Mouse (Mus musculus): ENCODE data around the gene Impad1. TPM values are rescaled to one million over a fixed set of nuclear protein-coding genes. Genes with fewer than 3 reads are reported as not detected.

Gene Impad1
- 26.5 and 30.5 TPM in 2 replicates for polyA plus RNA-seq (2012; rRNA removed)
- polyA plus RNA-seq (2014; fragmentation: Nextera tagmentation; extraction: Ambion mirVana): 49.8 and 51.4 TPM in 2 replicates

DNA sequence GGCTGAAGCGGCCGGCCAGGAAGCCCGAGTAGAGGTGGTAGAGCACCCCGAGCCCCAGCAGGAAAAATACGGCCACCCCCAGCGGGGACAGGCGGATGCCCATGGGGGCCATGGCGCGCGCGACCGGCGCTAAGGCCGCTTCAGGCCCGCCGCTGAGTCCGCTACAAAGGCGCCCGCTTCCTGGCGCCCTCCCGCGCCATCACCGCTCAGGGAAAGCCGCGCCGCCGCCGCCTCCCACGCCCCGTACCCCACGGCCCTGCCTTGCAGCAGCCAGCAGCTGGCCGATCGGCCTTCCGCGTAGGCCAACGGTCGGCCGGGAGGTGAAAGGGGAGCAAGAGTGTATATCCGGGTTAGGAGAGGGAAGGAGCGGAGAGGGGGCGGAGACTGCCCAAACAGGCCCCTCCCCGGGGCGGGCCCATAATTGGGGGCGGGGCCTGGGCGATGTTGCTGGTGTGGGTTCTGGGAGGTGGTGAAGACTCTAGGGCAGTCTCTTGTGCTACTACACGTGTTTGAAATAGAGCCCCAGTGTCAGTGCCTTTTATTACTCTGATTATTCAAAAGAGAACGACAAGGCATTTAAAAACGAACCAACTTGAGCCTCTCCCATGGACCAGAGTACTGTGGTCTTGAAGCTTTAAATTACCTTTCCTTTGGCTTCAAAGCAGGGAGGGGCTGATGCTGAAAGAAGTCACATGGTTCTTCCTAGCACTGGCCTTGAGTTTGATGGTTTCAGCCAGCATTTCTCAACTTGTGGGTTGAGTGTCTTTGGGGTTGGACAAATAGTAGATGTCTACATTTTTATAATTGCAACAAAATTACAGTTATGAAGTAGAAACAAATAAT, at the start of gene Impad1:
TSS of gene Impad1 (minus strand) at position 364 of the 843 bp plus-strand sequence.
- ATAC-seq (ENCODE audit: low FRiP score, low read depth) (peak; percentile 92), DNase-seq (ENCODE audit: low spot score) (peak; percentile 83)
- Histone ChIP-seq H3K4me1 (ENCODE audit: control insufficient read depth, insufficient read depth, low read length) (peaks cover 12% of the 10 kb centered on the region; the same call in 1 of the 2 replicates), H3K4me2 (replicated peaks; ENCODE audit: low read depth, low read length, severe bottlenecking) (peak within 1 kb of the TSS; percentile 74), H3K27ac (replicated peaks; ENCODE audit: low read depth, low read length) (peak within 1 kb of the TSS; percentile 78), H3K27me3 (ENCODE audit: control insufficient read depth, insufficient read depth, low read length) (no peaks in the 10 kb centered on the region), H3K36me3 (ENCODE audit: control insufficient read depth, insufficient read depth, low read length) (0 out of 2 replicates have a peak, but pooled peaks cover 4% of the 10 kb centered on the region), H3K4me3 (replicated peaks; ENCODE audit: low read length) (peak within 1 kb of the TSS; percentile 96), H3K9me3 (ENCODE audit: control insufficient read depth, low read length) (0 out of 2 replicates have a peak, but pooled peaks cover 3% of the 10 kb centered on the region), H3K9ac (ENCODE audit: low read depth, low read length, severe bottlenecking) (peak within 1 kb of the TSS; percentile 95)
- TF ChIP-seq POLR2A (IDR thresholded peaks at IDR 0.05; ENCODE audit: borderline replicate concordance, extremely low read depth, insufficient read depth, insufficient read length): peak; percentile 49; the same call in 1 of the 2 replicates
- WGBS: under 1% methylated on average over 35 of the region's 48 CpGs

DNA sequence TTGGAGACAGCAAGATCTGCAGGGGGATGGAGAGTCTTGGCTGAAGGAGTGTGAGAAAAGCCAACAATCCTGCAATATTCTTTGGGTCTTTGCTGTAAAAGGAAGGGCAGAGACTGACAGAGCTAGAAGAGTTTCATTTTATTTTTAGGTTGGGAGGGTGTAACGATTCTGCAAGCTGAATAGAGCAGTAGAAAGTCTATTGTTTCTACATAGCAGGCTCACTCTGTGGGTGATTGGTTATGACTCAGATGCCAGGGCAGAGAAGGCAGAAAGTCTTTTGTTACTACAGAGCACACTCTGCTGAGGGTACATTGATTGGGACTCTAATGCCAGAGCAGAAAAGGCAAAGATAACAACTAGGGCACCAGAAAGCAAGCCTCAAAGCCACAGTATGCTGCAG, 47.0 kb upstream of the Impad1 start:
- no peaks in the 10 kb centered on the region for H3K36me3 ChIP-seq (ENCODE audit: control insufficient read depth, insufficient read depth, low read length)
- TF ChIP-seq POLR2A (IDR thresholded peaks at IDR 0.05; ENCODE audit: borderline replicate concordance, extremely low read depth, insufficient read depth, insufficient read length): no peak
- no peaks in the 10 kb centered on the region for H3K27me3 ChIP-seq (ENCODE audit: control insufficient read depth, insufficient read depth, low read length)
- ATAC-seq (ENCODE audit: low FRiP score, low read depth): no peak
- H3K4me1 ChIP-seq (ENCODE audit: control insufficient read depth, insufficient read depth, low read length): no peaks in the 10 kb centered on the region
- H3K27ac ChIP-seq (replicated peaks; ENCODE audit: low read depth, low read length): no peak overlapping the region
- no peak for DNase-seq (ENCODE audit: low spot score)
- no peak overlapping the region for H3K4me2 ChIP-seq (replicated peaks; ENCODE audit: low read depth, low read length, severe bottlenecking)
- no peaks in the 10 kb centered on the region for H3K9me3 ChIP-seq (ENCODE audit: control insufficient read depth, low read length)
- no peak overlapping the region for H3K9ac ChIP-seq (ENCODE audit: low read depth, low read length, severe bottlenecking)
- 69% methylated on average over 1 of the region's 1 CpGs for WGBS
- H3K4me3 ChIP-seq (replicated peaks; ENCODE audit: low read length): no peak overlapping the region

DNA sequence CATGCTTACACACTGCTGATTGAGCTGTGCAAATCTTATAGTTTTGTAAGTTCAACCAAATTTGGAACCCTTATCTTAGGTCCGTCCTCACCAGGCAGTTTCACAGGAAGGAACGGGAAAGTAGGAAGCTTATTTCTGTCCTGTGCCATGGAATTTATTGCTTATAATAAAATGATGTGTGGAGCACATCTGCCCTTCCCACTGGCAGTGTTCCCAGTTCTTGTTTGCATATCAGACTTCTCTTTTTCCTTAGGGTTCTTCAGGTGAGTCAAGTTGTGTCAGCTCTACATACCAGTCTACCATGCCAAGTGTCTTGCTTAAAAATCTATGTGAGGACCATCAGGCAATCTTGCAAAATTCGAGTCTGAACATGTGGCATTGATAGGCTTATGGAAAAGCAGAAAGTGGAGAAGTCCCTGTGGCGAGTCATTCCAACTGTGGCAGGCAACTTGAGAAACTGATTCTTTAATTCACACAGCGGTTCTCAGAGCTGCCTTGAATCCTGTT, 40.7 kb upstream of the Impad1 start:
- H3K27me3 ChIP-seq (ENCODE audit: control insufficient read depth, insufficient read depth, low read length): no peaks in the 10 kb centered on the region
- no peak overlapping the region for H3K4me2 ChIP-seq (replicated peaks; ENCODE audit: low read depth, low read length, severe bottlenecking)
- H3K9ac ChIP-seq (ENCODE audit: low read depth, low read length, severe bottlenecking): no peak overlapping the region
- H3K9me3 ChIP-seq (ENCODE audit: control insufficient read depth, low read length): no peaks in the 10 kb centered on the region
- no peaks in the 10 kb centered on the region for H3K36me3 ChIP-seq (ENCODE audit: control insufficient read depth, insufficient read depth, low read length)
- H3K27ac ChIP-seq (replicated peaks; ENCODE audit: low read depth, low read length): no peak overlapping the region
- DNase-seq (ENCODE audit: low spot score) (no peak), ATAC-seq (ENCODE audit: low FRiP score, low read depth) (no peak)
- TF ChIP-seq POLR2A (IDR thresholded peaks at IDR 0.05; ENCODE audit: borderline replicate concordance, extremely low read depth, insufficient read depth, insufficient read length): no peak
- no peak overlapping the region for H3K4me3 ChIP-seq (replicated peaks; ENCODE audit: low read length)
- H3K4me1 ChIP-seq (ENCODE audit: control insufficient read depth, insufficient read depth, low read length): no peaks in the 10 kb centered on the region
- WGBS: 55% methylated on average over 5 of the region's 5 CpGs

DNA sequence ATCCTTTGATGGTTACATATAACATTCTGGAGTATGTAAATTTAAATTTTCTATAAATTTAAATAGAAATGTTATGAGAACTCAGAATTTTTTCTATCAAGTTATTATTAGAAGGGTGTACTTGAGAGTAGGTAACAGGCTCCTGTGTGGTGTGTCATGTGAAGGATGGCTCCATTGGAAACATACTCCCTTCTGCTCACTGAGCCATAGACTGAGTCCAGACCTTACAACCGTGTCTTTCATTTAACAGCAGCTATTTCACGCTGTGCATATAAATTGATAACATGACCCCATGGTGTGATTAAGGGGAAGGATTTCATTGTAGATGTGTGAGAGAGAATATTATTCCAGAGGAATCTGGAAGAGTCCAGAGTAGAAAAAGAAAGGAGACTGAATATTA, 35.0 kb upstream of the Impad1 start:
- whole genome bisulfite sequencing: 50% methylated on average over 2 of the region's 2 CpGs
- no peaks in the 10 kb centered on the region for H3K36me3 ChIP-seq (ENCODE audit: control insufficient read depth, insufficient read depth, low read length)
- no peaks in the 10 kb centered on the region for H3K9me3 ChIP-seq (ENCODE audit: control insufficient read depth, low read length)

DNA sequence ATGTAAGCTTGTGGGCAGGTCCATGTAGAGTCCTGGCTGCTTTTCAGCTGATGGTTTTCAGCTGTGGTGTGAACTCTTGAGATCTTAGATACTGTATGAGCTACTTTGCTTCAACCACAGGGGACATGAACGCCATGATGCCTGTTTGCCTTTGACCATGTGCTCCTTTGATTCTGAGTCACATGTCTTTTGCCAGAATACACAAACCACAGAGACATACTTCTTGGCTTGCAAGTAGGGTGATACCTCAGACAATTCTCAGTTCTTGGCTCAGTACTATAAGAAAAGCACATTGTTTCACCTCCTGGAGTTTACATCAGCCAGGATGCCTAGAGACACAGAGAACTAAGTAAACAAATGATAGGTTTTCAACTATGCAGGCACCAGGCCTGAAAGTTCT, 29.0 kb upstream of the Impad1 start:
- Histone ChIP-seq H3K27me3 (ENCODE audit: control insufficient read depth, insufficient read depth, low read length) (no peaks in the 10 kb centered on the region), H3K36me3 (ENCODE audit: control insufficient read depth, insufficient read depth, low read length) (no peaks in the 10 kb centered on the region), H3K4me3 (replicated peaks; ENCODE audit: low read length) (no peak overlapping the region), H3K9ac (ENCODE audit: low read depth, low read length, severe bottlenecking) (no peak overlapping the region), H3K9me3 (ENCODE audit: control insufficient read depth, low read length) (no peaks in the 10 kb centered on the region), H3K4me1 (ENCODE audit: control insufficient read depth, insufficient read depth, low read length) (no peaks in the 10 kb centered on the region), H3K4me2 (replicated peaks; ENCODE audit: low read depth, low read length, severe bottlenecking) (no peak overlapping the region), H3K27ac (replicated peaks; ENCODE audit: low read depth, low read length) (no peak overlapping the region)
- no peak for TF ChIP-seq POLR2A (IDR thresholded peaks at IDR 0.05; ENCODE audit: borderline replicate concordance, extremely low read depth, insufficient read depth, insufficient read length)
- DNase-seq (ENCODE audit: low spot score) (peak; percentile 37), ATAC-seq (ENCODE audit: low FRiP score, low read depth) (no peak)
- WGBS: 78% methylated on average over 1 of the region's 1 CpGs

More for the DNA sequence above, 35.0 kb upstream of the Impad1 start:
- Histone ChIP-seq H3K4me1 (ENCODE audit: control insufficient read depth, insufficient read depth, low read length) (no peaks in the 10 kb centered on the region), H3K4me2 (replicated peaks; ENCODE audit: low read depth, low read length, severe bottlenecking) (no peak overlapping the region), H3K27ac (replicated peaks; ENCODE audit: low read depth, low read length) (no peak overlapping the region), H3K4me3 (replicated peaks; ENCODE audit: low read length) (no peak overlapping the region), H3K9ac (ENCODE audit: low read depth, low read length, severe bottlenecking) (no peak overlapping the region), H3K27me3 (ENCODE audit: control insufficient read depth, insufficient read depth, low read length) (no peaks in the 10 kb centered on the region)
- DNase-seq (ENCODE audit: low spot score): no peak
- TF ChIP-seq POLR2A (IDR thresholded peaks at IDR 0.05; ENCODE audit: borderline replicate concordance, extremely low read depth, insufficient read depth, insufficient read length): no peak
- ATAC-seq (ENCODE audit: low FRiP score, low read depth): no peak
